Mouse (Mus musculus) retina, postnatal 1 day (tissue): ENCODE results near the gene Tmem132c.

Source experiments
- DNase-seq: peaks from one replicate; pipeline ENCODE4 v3.0.0-alpha.2; 2012

Tmem132c gene

DNA sequence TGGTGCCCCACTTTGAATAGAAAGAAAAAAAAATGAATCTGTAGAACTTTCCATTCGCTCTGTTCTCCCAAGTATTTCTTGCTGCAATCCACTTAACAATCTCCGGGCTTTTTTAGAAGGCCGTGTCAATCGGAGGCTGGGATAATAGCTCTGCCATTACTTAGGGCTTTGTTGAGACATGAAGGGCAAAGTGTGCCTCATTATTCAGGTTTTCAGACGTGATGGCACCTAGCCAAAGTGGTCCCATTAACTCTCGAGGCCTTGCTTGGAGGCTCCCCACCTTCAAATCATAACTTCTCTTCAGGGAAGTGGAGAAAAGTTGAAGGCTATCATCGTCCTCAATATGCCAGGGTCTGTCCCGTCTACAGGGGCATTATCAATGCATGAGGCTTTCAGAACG lies 190.0 kb downstream of the Tmem132c start:
- DNase-seq, result no peak

DNA sequence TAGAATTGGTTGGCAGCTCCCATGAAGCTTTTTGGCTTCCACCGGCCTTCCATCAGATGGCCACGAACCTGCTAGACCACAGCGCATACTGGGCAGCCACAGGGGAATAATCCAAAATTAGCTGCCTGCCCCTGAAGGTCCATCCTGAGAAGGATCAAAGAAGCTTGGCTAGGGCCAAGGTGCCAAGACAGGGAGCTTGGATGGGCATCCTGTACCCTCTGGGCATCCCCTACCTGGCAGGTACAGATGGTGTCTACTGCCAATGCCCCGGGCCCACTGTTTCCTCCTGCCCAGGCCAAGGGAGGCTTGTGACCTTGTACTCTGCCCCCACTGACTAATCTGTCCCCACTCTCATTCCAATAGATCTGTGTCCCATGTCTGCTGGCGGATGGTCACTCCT lies 195.2 kb downstream of the Tmem132c start:
- no peak for DNase-seq

DNA sequence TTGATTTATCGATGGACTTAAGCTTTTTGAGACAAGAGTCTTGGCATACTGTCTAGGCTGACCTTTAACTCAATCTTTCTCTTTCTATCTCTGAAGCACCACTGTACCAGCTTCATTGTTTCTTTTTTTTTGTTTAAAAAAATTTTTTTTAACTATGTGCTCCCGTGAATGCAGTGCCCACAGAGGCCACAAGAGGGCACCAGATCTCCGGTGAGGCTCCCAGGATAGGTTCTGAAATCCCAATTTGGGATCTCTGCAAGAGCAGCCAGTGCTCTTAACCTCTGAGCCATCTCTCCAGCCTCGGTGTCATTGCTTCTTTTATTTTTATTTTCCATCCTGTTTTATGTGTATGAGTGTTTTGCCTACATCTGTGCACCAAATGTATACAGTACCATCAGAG lies 197.0 kb downstream of the Tmem132c start:
- DNase-seq, result no peak

DNA sequence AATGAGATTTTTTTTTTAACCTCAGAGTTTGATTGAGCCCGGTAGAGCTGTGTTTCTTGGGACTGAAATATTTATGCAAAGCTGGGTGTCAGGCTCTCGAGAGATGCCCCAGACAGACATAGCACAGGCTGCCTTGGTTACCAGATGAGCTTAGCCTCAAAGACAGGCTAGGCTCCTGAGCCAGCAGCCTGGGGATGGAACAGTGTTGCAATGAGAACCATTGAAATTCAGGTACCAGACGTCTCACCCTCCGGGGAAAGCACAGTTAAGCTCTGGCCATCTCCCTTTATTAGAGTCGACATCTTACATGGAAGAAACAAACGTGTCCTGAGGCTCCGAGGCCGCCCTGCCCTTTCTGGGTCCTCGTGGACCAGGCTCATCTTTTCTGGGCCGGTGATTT lies 200.4 kb downstream of the Tmem132c start:
- DNase-seq, result peak; percentile 72

DNA sequence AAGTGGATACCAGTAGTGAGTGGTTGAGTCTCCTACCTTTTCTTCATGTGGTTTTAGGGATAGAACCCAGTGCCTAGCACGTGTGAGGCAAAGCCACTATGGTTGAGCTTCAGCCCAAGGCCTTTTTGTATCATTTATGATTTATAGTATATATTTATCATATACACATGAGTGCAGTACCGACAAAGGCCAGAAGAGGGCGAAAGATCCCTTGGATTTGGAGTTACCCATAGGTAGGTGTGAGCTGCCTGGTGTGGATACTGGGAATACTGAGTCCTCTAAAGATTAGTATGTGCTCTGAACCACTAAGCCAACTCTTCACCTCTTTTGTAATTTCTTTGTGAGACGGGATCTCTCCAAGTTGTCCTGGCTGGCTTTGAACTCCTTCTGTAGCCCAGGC lies 212.0 kb downstream of the Tmem132c start:
- peak; percentile 43 for DNase-seq

DNA sequence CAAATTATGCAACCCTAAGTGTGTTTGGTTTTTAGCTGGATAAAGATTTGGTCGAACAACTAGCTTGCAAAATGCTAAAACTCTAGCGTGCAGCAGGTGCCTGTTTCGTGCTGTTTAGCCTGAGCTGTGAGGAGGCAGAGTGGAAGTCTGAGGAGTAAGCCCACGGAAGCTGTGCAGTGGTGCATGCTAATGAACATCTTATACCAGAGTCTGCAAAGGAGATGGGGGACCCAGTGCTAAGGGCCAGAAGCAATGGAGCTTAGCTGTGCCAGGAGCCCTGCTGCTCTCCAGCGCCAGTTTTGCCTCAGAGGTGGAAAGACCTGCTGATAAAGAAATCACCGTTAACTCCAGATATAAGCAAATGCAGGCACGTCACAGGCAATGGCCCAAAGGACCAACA lies 212.5 kb downstream of the Tmem132c start:
- no peak for DNase-seq

DNA sequence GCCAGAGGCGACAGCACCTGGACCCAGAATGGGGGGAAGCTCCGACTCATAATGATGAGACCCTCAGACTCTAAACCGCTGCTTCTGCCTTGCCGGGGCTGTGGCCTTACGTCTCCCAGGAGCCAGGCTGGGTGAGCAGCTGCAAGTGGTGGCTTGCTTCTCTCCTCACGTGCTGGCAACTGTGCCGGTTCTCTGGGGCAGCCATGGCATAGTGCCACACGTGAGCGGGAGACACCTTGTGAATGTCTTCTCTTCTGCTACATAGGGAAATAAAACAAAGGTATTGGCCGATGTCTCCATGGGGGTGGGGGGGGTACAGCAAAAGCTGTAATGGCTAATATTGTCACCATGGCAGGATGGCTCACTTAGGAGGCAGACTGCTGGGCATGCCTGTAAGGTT lies 214.5 kb downstream of the Tmem132c start:
- DNase-seq, result no peak

- DNase-seq, result no peak
These were observed 226.5 kb downstream of the Tmem132c start for GRCm38 (mm10) chr5:127468151-127468550.

DNA sequence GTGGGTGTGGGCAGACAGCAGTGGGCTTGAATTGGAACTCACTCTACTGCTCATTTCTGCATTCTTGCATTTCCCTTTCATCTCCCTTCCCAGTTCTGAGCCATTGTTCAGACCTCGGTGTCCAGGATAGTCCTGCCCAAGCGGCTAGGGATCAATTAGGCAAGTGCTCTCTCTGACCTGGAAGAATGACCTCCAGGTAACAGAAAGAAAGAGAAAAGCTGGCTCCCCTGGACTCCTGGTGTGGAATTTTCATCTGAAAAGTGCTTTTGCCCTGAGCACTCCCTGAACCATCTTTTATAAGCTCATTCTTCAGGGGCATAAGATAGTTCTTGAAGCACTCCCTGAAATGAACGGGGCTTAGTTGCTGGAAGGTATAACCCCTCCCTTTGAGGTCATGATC lies 228.7 kb downstream of the Tmem132c start:
- DNase-seq, result no peak

GRCm38 (mm10) chr5:127471902-127472301 lies 230.3 kb downstream of the Tmem132c start:
- DNase-seq, result no peak

DNA sequence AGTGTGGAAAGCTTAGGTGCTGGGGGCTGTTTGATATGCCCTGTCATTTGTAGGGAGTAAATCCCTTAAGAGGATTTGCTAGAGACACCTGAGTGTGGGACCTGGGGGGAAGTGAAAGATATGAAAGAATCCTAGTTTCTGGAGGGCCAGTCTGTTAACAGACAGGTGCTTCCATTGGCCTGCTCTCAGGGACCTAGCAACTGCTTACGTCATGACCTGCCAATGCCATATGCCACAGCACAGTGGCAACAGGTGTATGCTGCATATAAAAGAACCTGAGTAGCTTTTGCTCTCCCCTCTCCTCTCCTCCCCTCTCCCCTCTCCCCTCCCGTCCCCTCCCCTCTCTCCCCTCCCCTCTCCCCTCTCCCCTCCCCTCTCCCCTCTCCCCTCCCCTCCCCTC lies 232.1 kb downstream of the Tmem132c start:
- no peak for DNase-seq

DNA sequence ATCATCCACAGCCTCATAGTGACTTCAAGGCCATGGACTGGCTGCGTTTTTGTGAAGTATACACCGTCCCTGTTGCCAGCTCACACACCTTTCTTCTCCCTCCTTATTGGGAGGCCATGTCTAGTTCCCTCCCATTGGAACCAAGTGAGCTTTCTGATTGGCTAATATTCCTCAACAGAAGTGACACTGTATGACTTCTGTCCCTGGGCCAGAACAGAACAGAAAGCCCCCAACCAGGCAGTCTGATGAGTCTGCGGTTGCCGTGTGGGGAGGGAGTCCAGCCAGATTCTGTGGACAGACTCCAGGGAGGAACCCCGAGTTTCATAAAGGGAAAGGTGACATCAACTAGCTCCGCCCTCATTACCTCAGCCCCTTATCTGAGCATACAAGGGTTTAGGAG lies 233.2 kb downstream of the Tmem132c start:
- no peak for DNase-seq

- no peak for DNase-seq
These were observed 236.2 kb downstream of the Tmem132c start for GRCm38 (mm10) chr5:127477790-127478189.

- no peak for DNase-seq
These were observed 236.7 kb downstream of the Tmem132c start for GRCm38 (mm10) chr5:127478322-127478721.

DNA sequence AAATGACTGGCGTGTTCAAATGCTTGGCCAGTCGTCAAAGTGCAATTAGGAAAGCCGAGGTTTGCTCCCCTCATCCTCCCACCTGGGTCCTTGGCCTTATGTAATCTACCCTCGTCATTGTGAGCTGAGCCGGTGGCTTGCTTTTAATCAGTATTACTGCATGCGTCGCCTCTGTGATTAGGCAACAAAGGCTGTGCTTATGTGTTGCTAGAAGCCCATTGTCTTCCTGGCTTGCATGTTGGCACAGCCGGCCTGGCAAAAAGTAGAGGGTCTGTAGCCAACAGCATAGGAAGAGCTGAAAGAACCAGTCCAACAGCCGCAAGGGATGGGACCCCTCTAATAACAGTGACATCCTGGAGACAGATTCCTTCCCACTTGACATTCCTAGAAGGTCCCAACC lies 239.3 kb downstream of the Tmem132c start:
- no peak for DNase-seq

- DNase-seq, result peak; percentile 73
These were observed 239.8 kb downstream of the Tmem132c start for GRCm38 (mm10) chr5:127481416-127481815.

GRCm38 (mm10) chr5:127482342-127482741 lies 240.7 kb downstream of the Tmem132c start:
- no peak for DNase-seq

DNA sequence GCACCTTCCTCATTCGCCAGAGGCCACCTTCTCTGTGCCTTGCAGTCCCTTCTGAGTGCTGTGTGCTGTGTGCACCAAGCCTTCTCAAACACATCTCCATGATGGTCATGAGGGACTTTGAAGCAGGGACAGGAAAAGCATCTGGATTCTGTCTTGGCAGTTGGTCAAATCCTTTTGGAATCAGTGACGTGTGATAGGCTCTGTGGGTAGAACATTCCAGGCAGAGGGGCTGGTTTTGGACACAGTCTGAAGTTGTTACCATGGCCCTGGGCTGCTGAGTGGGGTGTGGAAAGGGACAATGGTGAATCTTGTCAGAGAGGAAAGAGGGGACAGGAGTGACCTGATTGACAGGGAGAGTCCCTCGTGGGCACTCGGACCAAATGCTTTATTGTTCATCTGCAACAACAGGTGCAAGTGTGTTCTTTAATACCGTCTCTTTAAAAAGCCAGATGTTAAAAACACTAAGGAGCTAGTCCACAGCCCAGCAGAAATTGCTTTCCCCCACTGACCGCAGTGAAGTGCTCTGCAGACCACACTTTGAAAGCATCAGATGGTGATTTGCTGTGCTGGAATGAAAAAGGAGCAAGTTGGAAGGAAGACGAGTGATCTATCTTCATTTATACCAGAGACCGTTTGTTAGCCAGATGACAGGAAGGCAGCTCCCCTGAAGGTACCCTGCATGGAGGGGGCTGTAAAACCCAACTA lies 242.5 kb downstream of the Tmem132c start:
- no peak for DNase-seq

DNA sequence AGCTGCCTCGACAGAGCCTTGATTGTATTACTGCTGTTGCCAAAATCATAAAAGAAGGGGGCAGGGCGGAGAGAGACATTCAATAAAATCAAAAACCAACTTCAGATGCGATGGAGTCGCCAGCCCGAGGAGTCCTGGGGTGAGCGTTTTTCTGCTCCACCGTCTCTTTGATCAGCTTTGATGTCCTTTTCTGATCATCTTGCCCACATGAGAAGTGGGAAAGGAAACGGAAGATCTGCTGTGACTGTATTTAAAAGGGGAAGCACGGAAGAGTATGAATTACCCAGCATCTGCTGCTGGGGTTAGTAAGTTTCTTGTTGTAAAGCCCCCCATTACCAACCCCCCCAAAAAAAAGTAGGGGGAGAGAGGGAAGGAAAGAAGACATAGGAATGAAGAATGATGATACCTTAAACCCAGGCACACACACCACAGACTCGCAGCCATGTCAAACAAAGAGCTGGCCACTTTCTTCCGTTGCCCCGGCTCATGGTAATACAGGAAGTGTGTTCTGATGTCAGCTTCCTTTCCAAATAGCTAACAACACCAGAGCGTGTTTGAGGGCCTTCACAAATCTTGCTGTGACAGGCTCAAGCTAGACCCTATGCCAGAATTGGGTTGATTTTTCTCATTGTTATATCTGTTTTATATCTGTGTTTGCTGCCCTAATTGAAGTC lies 243.3 kb downstream of the Tmem132c start:
- DNase-seq, result no peak

GRCm38 (mm10) chr5:127487190-127487589 lies 245.6 kb downstream of the Tmem132c start:
- DNase-seq, result no peak

- DNase-seq, result no peak
These were observed 247.1 kb downstream of the Tmem132c start for GRCm38 (mm10) chr5:127488666-127489065.

GRCm38 (mm10) chr5:127491724-127492123 lies 250.1 kb downstream of the Tmem132c start:
- no peak for DNase-seq

DNA sequence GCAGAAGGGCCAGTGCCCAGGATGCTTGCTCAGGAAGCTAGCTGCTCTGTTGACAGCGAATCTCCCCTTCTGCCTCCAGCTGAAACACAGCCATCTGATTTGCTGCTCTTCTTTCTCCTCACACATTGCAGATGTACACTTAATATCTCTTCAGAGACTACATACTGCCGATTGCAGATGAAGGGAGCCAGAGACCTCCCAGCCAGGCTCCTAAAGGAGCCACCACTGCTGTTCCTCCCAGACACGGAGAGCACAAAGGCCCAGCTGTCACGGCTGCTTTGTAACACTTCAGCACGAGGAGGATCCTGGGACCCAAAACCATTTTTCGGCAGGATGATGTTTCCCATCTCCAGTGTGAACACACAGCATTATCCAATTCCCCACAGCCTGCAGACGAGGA lies 255.3 kb downstream of the Tmem132c start:
- DNase-seq, result no peak

- no peak for DNase-seq
These were observed 257.7 kb downstream of the Tmem132c start for GRCm38 (mm10) chr5:127499151-127499827.
